Mouse (Mus musculus): ENCODE results near the gene Arid2. TPM values are rescaled to one million over a fixed set of nuclear protein-coding genes. Genes with fewer than 3 reads are reported as not detected.
A peak's percentile ranks its signal among the peaks of the same experiment; 100 is the strongest.

The Arid2 gene
- polyA plus RNA-seq, 1 experiment from 2014 or later: 21.7 TPM

DNA sequence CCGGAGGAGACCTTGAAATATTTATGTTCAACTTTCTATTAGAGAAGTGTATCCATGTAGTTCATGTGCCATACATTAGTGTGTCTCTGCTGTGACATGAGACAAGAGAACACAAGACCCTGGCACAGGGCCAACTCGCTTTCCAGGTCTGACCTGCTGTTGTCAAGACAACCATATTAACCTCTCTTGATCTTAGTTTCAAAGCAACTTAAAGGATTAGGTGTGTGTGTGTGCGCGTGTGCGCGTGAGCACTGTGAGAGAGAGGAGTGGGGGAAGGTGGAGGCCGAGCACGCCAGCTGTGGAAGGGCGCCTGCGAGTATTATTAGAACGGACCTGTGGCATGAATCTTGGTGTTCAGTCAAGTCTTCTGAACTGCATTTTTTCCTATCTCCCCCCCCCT, 15.0 kb upstream of the Arid2 start:
- H3K4me1 ChIP-seq: 0 out of 2 replicates have a peak, but pooled peaks cover 13% of the 10 kb centered on the region
- 0 out of 2 replicates have a peak, but pooled peaks have one; percentile 41 for ATAC-seq (ENCODE audit: borderline replicate concordance, extremely low read depth, low FRiP score, low TSS enrichment)
- H3K4me3 ChIP-seq: no peak overlapping the region
- peaks cover 1% of the 10 kb centered on the region; the same call in 1 of the 2 replicates for H3K9me3 ChIP-seq
- peaks cover 18% of the 10 kb centered on the region for H3K36me3 ChIP-seq
- H3K4me2 ChIP-seq: no peak overlapping the region
- H3K27ac ChIP-seq: no peak overlapping the region
- H3K9ac ChIP-seq: no peak overlapping the region
- no peaks in the 10 kb centered on the region for H3K27me3 ChIP-seq
- 76% methylated on average over 11 of the region's 11 CpGs for WGBS

DNA sequence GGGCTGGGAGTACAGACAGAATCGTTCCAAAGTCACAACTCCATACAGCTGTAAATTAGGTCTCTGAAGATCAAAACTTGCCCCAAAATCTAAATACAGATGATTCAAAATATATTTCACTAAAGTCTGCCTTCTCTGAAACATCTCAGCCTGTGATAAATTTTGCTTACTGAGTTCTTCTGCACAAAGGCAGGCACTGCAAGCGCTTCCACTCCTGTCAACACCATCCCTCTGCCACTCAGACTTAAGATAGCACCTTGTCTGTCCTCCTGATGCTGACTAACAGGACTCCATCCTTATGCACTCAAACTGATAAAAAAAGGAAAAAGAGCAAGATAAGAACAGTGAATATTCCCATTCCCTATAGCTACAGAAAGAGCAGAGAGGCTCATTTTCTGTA, 13.0 kb upstream of the Arid2 start:
- no peaks in the 10 kb centered on the region for H3K27me3 ChIP-seq
- no peak overlapping the region for H3K4me3 ChIP-seq
- no peak overlapping the region for H3K9ac ChIP-seq
- no peak overlapping the region for H3K27ac ChIP-seq
- no peaks in the 10 kb centered on the region for H3K9me3 ChIP-seq
- 69% methylated on average over 2 of the region's 2 CpGs for WGBS
- no peak for ATAC-seq (ENCODE audit: borderline replicate concordance, extremely low read depth, low FRiP score, low TSS enrichment)
- peaks cover 23% of the 10 kb centered on the region for H3K36me3 ChIP-seq
- H3K4me2 ChIP-seq: no peak overlapping the region
- H3K4me1 ChIP-seq: peaks cover 24% of the 10 kb centered on the region; the same call in 1 of the 2 replicates

DNA sequence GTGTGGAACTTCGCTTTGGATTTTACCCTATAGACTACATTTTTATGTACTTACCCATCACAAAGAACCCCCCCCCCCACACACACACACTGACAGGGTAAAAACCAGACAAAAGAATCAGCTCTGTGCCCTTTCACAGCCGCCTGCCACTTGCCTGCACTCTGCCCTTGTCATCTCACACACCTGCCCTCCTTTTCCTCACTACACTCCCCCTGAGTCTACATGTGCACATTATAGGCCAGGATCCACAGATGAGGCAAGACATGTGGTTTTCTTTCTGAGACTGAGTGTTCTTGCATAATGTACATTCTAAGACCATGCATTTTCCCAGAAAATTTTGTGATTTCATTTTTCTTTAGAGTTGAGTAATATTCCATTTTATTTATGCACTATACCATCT, 12.1 kb upstream of the Arid2 start:
- peaks cover 26% of the 10 kb centered on the region; the same call in 1 of the 2 replicates for H3K4me1 ChIP-seq
- H3K27ac ChIP-seq: no peak overlapping the region
- no peak overlapping the region for H3K9ac ChIP-seq
- no peaks in the 10 kb centered on the region for H3K27me3 ChIP-seq
- no peaks in the 10 kb centered on the region for H3K9me3 ChIP-seq
- H3K4me2 ChIP-seq: no peak overlapping the region
- H3K36me3 ChIP-seq: peaks cover 32% of the 10 kb centered on the region
- ATAC-seq (ENCODE audit: borderline replicate concordance, extremely low read depth, low FRiP score, low TSS enrichment): no peak
- H3K4me3 ChIP-seq: no peak overlapping the region
- 81% methylated on average over 2 of the region's 2 CpGs for WGBS

DNA sequence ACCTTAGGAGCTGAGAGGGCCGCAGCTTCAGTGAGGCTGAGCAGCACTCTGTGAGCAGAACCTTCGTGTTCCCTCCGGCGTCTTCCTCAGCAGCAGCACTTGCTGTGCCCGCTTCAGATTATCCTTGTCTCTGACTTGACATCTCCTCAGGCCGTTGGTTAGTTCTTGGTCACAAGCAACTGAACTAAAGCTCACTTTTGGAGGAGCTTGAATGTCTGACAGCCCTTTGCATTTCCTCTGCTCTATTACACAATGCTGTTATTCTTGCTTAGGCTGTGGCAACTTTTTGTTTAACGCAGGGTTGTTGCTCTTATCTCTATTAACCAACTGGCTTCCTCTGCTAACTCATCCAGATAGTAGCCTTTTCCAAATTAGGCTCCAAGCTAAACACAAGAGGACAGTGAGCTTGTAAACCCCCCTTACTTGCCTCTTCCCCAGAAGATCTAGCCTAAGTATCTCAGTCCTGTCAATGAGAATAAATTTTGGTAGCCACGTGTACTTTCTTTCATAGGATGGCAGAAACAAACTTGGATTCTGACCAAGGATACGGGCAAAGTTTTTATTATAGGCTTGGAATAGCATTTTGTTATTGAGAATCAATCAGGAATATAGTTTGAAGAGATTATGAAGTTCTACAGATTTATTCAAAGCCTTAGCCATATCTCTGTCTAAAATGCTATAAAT, 11.4 kb upstream of the Arid2 start:
- no peak for ATAC-seq (ENCODE audit: borderline replicate concordance, extremely low read depth, low FRiP score, low TSS enrichment)
- H3K9me3 ChIP-seq: no peaks in the 10 kb centered on the region
- H3K27ac ChIP-seq: no peak overlapping the region
- H3K4me2 ChIP-seq: no peak overlapping the region
- H3K36me3 ChIP-seq: peaks cover 35% of the 10 kb centered on the region
- no peak overlapping the region for H3K4me3 ChIP-seq
- no peaks in the 10 kb centered on the region for H3K27me3 ChIP-seq
- H3K4me1 ChIP-seq: peaks cover 22% of the 10 kb centered on the region; the same call in 1 of the 2 replicates
- H3K9ac ChIP-seq: no peak overlapping the region
- WGBS: 85% methylated on average over 9 of the region's 9 CpGs

DNA sequence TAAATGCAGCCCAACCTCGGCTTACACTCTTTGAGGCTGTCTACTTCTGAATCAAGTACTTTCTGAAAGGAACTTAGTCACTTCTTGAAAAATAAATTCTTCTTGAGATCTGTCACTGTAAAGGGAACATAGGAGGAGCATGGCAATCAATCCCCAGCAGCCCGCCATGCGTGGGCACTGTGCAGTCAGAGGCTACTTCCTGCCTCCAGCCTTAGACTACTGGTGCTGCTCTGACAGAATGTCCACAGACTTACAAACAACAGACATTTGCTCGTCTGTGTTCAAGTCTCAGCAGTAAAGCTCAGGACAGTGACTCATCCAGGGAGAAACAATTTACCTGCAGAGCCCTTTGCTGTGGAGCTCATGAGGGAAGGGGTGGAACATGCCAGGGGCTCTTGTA, 10.3 kb upstream of the Arid2 start:
- H3K9ac ChIP-seq: no peak overlapping the region
- H3K4me1 ChIP-seq: peaks cover 22% of the 10 kb centered on the region; the same call in 1 of the 2 replicates
- no peaks in the 10 kb centered on the region for H3K9me3 ChIP-seq
- H3K36me3 ChIP-seq: peaks cover 35% of the 10 kb centered on the region
- WGBS: 71% methylated on average over 4 of the region's 4 CpGs
- no peak overlapping the region for H3K27ac ChIP-seq
- H3K4me2 ChIP-seq: no peak overlapping the region
- H3K27me3 ChIP-seq: no peaks in the 10 kb centered on the region
- no peak overlapping the region for H3K4me3 ChIP-seq
- no peak for ATAC-seq (ENCODE audit: borderline replicate concordance, extremely low read depth, low FRiP score, low TSS enrichment)

DNA sequence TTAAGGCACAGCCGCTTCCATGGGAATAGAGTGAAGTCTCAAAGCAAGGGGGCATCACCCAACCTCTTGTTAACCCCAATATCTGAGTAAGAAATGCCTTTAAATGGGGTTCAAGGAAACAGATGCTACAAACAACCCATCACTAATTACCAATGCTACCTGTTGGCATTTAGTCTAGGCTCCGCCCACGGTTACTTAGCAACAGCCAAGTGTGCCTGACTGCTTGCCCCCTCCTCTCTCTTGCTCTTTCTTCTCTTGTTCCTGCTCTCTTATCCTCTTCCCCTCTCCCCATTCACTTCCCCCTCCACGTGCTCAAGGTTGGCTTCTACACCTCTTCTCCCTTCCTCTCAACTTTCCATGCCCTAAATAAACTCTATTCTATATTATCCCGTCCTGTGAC, 6.1 kb upstream of the Arid2 start:
- no peak overlapping the region for H3K9ac ChIP-seq
- H3K4me2 ChIP-seq: no peak overlapping the region
- peaks cover 28% of the 10 kb centered on the region for H3K36me3 ChIP-seq
- 75% methylated on average over 5 of the region's 5 CpGs for WGBS
- peaks cover 41% of the 10 kb centered on the region for H3K4me1 ChIP-seq
- no peaks in the 10 kb centered on the region for H3K27me3 ChIP-seq
- H3K9me3 ChIP-seq: no peaks in the 10 kb centered on the region
- no peak overlapping the region for H3K27ac ChIP-seq
- ATAC-seq (ENCODE audit: borderline replicate concordance, extremely low read depth, low FRiP score, low TSS enrichment): no peak
- H3K4me3 ChIP-seq: no peak overlapping the region

DNA sequence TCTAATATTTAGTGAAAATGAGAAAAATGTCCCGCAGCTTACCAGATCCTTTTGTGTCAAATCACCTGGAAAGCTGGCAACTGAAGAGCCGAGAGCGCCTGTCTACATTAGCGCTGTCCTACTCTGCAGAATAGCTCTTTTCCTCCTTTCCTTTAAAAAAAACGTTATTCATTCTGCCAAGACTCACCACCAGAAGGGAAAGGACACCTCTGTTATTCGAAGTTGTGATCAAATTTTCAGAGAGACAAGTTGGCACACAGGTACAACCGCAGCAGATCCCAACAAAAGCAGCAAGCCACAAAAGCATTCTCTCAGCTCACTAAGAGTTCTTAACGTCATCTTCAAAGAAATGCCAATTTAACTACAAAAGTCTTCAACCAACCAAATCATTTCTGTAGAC, 4.2 kb upstream of the Arid2 start:
- no peak for ATAC-seq (ENCODE audit: borderline replicate concordance, extremely low read depth, low FRiP score, low TSS enrichment)
- 54% methylated on average over 8 of the region's 8 CpGs for WGBS
- Histone ChIP-seq H3K9me3 (no peaks in the 10 kb centered on the region), H3K9ac (no peak overlapping the region), H3K36me3 (peaks cover 21% of the 10 kb centered on the region), H3K4me3 (peak overlapping the region; percentile 93), H3K27ac (no peak overlapping the region), H3K4me2 (peak overlapping the region; percentile 77), H3K27me3 (no peaks in the 10 kb centered on the region), H3K4me1 (peaks cover 35% of the 10 kb centered on the region)

DNA sequence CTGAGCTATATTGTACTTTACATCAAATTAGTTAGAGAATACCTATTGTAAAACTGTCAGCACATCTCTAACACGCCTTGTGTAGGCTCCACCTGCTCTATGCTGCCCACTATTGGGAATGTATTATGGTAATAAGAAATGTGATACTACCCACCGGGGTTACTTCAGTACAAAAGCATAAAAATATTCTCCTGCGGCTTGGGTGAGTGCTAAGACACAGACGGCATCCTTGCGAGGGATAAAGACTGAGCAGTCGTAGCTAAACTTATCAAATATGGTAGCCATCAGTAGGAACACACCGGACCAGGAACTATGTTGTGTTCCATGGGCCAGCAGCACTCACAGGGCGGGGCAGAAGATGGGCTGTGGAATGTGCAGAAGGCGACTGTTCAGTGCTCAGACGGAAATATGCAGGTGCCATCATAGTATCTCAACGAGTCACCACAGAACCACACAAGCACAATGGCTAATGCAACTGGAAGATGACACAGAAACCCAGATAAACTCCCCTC, 3.3 kb upstream of the Arid2 start:
- peak overlapping the region; percentile 93 for H3K4me3 ChIP-seq
- ATAC-seq (ENCODE audit: borderline replicate concordance, extremely low read depth, low FRiP score, low TSS enrichment): no peak
- peaks cover 29% of the 10 kb centered on the region for H3K4me1 ChIP-seq

DNA sequence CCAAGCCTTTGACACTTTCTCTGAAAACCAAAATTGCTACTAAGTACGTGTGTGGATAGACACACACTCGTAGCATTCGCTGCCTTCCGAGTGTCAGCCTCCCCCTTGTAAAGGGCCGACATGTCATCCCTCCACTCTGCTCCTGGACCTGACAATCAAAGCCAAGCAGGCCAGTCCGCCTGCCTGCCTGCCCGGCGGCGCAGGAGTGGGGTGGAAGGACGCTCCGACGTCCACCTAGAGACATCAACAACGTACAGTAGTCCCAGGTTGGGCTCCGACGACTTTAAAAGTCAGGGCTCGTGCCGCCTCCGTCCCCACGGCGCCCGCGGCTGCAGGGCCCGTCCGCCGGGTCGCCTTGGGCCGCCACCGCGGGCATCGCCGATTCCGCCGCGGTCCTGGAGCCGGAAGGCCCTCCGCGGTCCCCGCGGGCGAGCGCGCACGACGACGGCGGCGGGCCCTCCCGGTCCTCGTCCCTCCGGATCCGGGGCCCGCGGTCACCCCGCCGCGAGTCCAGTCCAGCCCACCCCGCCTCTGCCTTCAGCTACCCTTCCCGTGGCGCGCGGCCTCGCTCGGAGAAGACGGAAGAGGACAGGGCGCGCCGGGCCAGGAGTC, 2.5 kb upstream of the Arid2 start:
- Histone ChIP-seq H3K4me2 (peak overlapping the region; percentile 77), H3K4me3 (peak overlapping the region; percentile 93), H3K4me1 (peaks cover 24% of the 10 kb centered on the region), H3K27me3 (no peaks in the 10 kb centered on the region), H3K36me3 (peaks cover 7% of the 10 kb centered on the region), H3K9ac (peak overlapping the region; percentile 99), H3K9me3 (no peaks in the 10 kb centered on the region), H3K27ac (peak overlapping the region; percentile 100)
- peak; percentile 33; the same call in 1 of the 2 replicates for ATAC-seq (ENCODE audit: borderline replicate concordance, extremely low read depth, low FRiP score, low TSS enrichment)
- 0% methylated on average over 31 of the region's 67 CpGs for WGBS

More for the DNA sequence above, 3.3 kb upstream of the Arid2 start:
- H3K9ac ChIP-seq: peak overlapping the region; percentile 99
- 3% methylated on average over 11 of the region's 11 CpGs for WGBS
- H3K36me3 ChIP-seq: peaks cover 15% of the 10 kb centered on the region
- H3K27ac ChIP-seq: peak overlapping the region; percentile 100
- H3K9me3 ChIP-seq: no peaks in the 10 kb centered on the region
- H3K4me2 ChIP-seq: peak overlapping the region; percentile 77
- no peaks in the 10 kb centered on the region for H3K27me3 ChIP-seq

DNA sequence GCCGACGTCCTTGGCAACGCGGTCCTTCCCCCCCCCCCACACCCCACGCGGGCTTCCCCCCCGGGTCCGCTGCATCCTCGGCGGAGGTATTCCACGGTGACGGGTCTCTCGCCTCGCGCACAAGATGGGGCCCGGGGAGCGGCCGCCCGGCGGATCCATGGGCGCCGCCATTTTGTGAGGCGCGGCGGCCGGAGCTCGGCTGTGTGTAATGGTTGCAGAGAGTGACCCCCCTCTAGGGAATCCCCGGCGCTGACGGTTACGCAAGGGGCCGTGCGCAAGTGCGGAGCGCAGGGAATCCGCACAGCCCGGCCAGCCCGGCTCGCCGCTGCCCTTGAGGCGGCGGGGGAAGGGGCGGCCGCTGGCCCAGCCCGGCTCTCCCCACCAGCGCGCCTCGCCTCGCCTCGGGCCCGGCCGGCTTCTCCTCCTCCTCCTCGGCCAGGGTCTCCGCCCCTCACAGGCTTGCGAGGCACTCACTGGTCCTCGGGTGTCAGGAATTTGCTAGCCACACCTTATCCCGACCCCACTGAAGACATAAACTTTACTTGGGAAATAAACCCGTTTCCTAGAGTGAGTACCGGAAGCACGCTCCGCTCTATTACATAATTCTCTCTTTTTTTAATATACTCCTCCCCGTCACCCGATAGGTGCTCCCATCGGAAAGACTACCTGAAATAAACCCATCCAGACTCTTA, 1.8 kb upstream of the Arid2 start:
- peaks cover 27% of the 10 kb centered on the region for H3K4me1 ChIP-seq
- peak overlapping the region; percentile 77 for H3K4me2 ChIP-seq
- peaks cover under 1% of the 10 kb centered on the region for H3K36me3 ChIP-seq
- no peaks in the 10 kb centered on the region for H3K27me3 ChIP-seq
- peak; percentile 84 for ATAC-seq (ENCODE audit: borderline replicate concordance, extremely low read depth, low FRiP score, low TSS enrichment)
- WGBS: under 1% methylated on average over 47 of the region's 64 CpGs
- H3K4me3 ChIP-seq: peak overlapping the region; percentile 93
- peak overlapping the region; percentile 100 for H3K27ac ChIP-seq
- H3K9me3 ChIP-seq: no peaks in the 10 kb centered on the region
- peak overlapping the region; percentile 99 for H3K9ac ChIP-seq

DNA sequence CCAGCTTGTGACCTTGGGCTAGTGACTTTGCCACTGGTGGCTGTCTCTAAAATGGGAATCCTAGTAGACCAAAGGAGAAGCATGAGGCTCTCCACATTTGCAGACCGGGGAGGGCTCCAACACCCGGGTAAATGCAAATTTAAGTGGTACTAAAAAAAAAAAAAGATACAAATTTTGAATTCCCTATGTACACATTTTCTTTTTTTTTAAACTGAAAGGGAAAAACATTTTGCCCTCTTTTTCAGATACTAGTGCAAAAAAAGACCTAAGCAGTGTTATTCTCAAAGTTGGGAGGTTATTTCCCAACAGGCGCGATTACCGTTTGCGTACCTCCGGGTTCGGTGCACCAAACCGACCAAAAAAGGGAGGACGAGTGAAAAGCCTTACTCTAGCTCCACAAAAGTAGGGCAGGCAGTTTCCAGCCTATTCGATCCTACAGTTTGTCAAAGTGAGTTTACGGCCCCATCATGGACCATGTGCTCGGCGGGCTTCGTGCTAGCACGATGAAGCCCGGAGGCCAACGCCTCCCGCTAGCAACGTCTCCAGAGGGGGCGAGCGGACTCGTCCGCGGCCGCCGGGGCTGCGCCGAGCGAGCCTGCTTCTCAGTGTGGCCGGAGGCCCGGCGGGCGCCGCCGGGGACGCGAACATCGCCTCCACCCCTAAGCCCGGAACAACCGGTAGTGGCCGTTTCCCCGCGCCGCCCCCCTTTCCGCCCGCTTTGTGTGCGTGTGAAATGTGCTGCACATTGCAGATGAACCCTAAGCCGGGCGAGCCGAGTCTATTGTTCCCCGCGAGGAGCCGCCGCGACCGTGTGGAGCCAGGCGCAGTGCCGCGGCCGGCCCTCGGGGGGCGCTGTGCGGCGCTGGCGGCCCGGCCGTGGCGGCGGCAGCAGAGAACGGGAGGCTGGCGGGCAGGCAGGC, 1.0 kb upstream of the Arid2 start:
- no peaks in the 10 kb centered on the region; the same call in 1 of the 2 replicates for H3K36me3 ChIP-seq
- no peaks in the 10 kb centered on the region for H3K27me3 ChIP-seq
- peak overlapping the region; percentile 77 for H3K4me2 ChIP-seq
- no peaks in the 10 kb centered on the region for H3K9me3 ChIP-seq
- H3K4me1 ChIP-seq: peaks cover 29% of the 10 kb centered on the region
- peak; percentile 67 for ATAC-seq (ENCODE audit: borderline replicate concordance, extremely low read depth, low FRiP score, low TSS enrichment)
- H3K27ac ChIP-seq: peak overlapping the region; percentile 100
- H3K9ac ChIP-seq: peak overlapping the region; percentile 99
- under 1% methylated on average over 70 of the region's 72 CpGs for WGBS
- peak overlapping the region; percentile 93 for H3K4me3 ChIP-seq

Data from lung, embryonic 15.5 days (tissue).